ENCODE assay signal across 8 mouse cellular contexts in the genomic region with DNA sequence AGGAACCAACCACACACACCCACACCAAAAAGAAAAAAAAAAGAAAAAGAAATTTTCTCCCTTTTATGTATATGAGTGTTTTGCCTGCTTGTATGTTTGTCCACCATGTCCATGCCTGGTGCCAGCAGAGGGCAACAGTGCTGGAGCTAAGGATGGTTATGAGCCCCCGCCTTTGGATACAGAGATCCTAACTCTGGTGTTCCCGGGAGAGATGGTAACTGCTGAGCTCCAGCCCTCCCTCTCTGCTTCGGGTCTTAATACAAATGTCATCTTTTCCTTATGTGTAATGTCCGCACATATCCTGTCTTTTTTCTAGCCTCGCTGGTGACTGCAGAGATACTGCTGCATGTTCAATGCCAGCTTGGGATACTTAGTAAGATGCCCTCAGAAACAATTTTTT. TPM values are rescaled to one million over a fixed set of nuclear protein-coding genes. Genes with fewer than 3 reads are reported as not detected.
A peak's percentile ranks its signal among the peaks of the same experiment; 100 is the strongest.
DNase-seq lines count a peak whose midpoint lies in the region; ATAC-seq lines count a peak whose summit lies in the region.

No protein-coding gene starts in this region.

- no peak overlapping the region for H3K9ac ChIP-seq in kidney, embryonic 14.5 days (ENCODE audit: low read depth, low read length)
- peak overlapping the region; percentile 52; the same call in 1 of the 2 replicates for H3K9ac ChIP-seq in forebrain, embryonic 16.5 days (replicated peaks; ENCODE audit: low read depth, low read length)
- peak overlapping the region; percentile 63 for H3K9ac ChIP-seq in midbrain, embryonic 16.5 days (ENCODE audit: low read depth, low read length)

- DNase-seq in kidney, adult 11 months = no peak
- peak; percentile 68 to 75 for DNase-seq in cerebellum, adult 18-20 months
- no peak for DNase-seq in thymus, adult 18-20 months
- no peak for DNase-seq in kidney, postnatal 25 days
- no peak for DNase-seq in lung, adult 18-20 months

- peaks cover 8% of the 10 kb centered on the region for H3K27me3 ChIP-seq in kidney, embryonic 14.5 days (ENCODE audit: control insufficient read depth, insufficient read depth, low read length)
- H3K27me3 ChIP-seq in forebrain, embryonic 16.5 days (replicated peaks; ENCODE audit: control insufficient read depth, insufficient read depth, low read length) = peaks cover 2% of the 10 kb centered on the region; the same call in 1 of the 2 replicates
- H3K27me3 ChIP-seq in midbrain, embryonic 16.5 days (ENCODE audit: control insufficient read depth, insufficient read depth, low read depth, low read length) = no peaks in the 10 kb centered on the region

- peak overlapping the region; percentile 69; the same call in 1 of the 2 replicates for H3K27ac ChIP-seq in kidney, embryonic 14.5 days (ENCODE audit: low read depth, low read length)
- peak overlapping the region; percentile 98 for H3K27ac ChIP-seq in forebrain, embryonic 16.5 days (ENCODE audit: low read length)
- H3K27ac ChIP-seq in midbrain, embryonic 16.5 days (ENCODE audit: low read length) = peak overlapping the region; percentile 95

- H3K9me3 ChIP-seq in kidney, embryonic 14.5 days (ENCODE audit: control insufficient read depth, low read length) = no peaks in the 10 kb centered on the region
- no peaks in the 10 kb centered on the region for H3K9me3 ChIP-seq in forebrain, embryonic 16.5 days (ENCODE audit: control insufficient read depth, low read length)
- no peaks in the 10 kb centered on the region for H3K9me3 ChIP-seq in midbrain, embryonic 16.5 days (replicated peaks; ENCODE audit: control insufficient read depth, low read length, poor library complexity, severe bottlenecking)

- 13% methylated on average over 5 of the region's 5 CpGs for WGBS in kidney, embryonic 14.5 days
- 4% methylated on average over 5 of the region's 5 CpGs for WGBS in forebrain, embryonic 16.5 days
- WGBS in midbrain, embryonic 16.5 days = 7% methylated on average over 5 of the region's 5 CpGs

- H3K4me2 ChIP-seq in kidney, embryonic 14.5 days (replicated peaks; ENCODE audit: low read depth, low read length) = peak overlapping the region; percentile 84
- peak overlapping the region; percentile 93 for H3K4me2 ChIP-seq in forebrain, embryonic 16.5 days (ENCODE audit: low read length)
- H3K4me2 ChIP-seq in midbrain, embryonic 16.5 days (ENCODE audit: low read length) = peak overlapping the region; percentile 67

- no peak for ATAC-seq in kidney, embryonic 14.5 days (ENCODE audit: low FRiP score, low TSS enrichment)
- ATAC-seq in forebrain, embryonic 16.5 days = peak; percentile 1; the same call in 1 of the 2 replicates
- peak; percentile 25 for ATAC-seq in midbrain, embryonic 16.5 days

- peak overlapping the region; percentile 52 for H3K4me3 ChIP-seq in kidney, embryonic 14.5 days (ENCODE audit: low read length)
- peak overlapping the region; percentile 67 for H3K4me3 ChIP-seq in forebrain, embryonic 16.5 days (replicated peaks; ENCODE audit: low read length)
- peak overlapping the region; percentile 67 for H3K4me3 ChIP-seq in midbrain, embryonic 16.5 days (ENCODE audit: low read depth, low read length)

- 0 out of 2 replicates have a peak, but pooled peaks cover 4% of the 10 kb centered on the region for H3K36me3 ChIP-seq in kidney, embryonic 14.5 days (ENCODE audit: control insufficient read depth, insufficient read depth, low read length)
- no peaks in the 10 kb centered on the region for H3K36me3 ChIP-seq in forebrain, embryonic 16.5 days (ENCODE audit: control insufficient read depth, insufficient read depth)
- H3K36me3 ChIP-seq in midbrain, embryonic 16.5 days (ENCODE audit: control insufficient read depth, insufficient read depth, low read length) = no peaks in the 10 kb centered on the region

- H3K4me1 ChIP-seq in kidney, embryonic 14.5 days (ENCODE audit: control insufficient read depth, insufficient read depth, low read length) = peaks cover 6% of the 10 kb centered on the region; the same call in 1 of the 2 replicates
- H3K4me1 ChIP-seq in forebrain, embryonic 16.5 days (replicated peaks; ENCODE audit: control insufficient read depth, insufficient read depth, low read length) = peaks cover 32% of the 10 kb centered on the region
- peaks cover 29% of the 10 kb centered on the region for H3K4me1 ChIP-seq in midbrain, embryonic 16.5 days (ENCODE audit: control insufficient read depth, insufficient read depth, low read length)

RNA-seq across cellular contexts. Expression of gene Mypop, which starts 1.1 kb away (rescaled TPM):
- polyA plus RNA-seq in kidney, embryonic 14.5 days (2014; fragmentation: Nextera tagmentation; extraction: Ambion mirVana) = 3.9 and 4.9 TPM in 2 replicates
- polyA plus RNA-seq in forebrain, embryonic 16.5 days (2015; fragmentation: Nextera tagmentation; extraction: Ambion mirVana) = 3.1 and 3.6 TPM in 2 replicates
- 3.9 and 5.1 TPM in 2 replicates for polyA plus RNA-seq in midbrain, embryonic 16.5 days (2015; fragmentation: Nextera tagmentation; extraction: Ambion mirVana)

RNA-seq across cellular contexts. Expression of gene Nanos2, which starts 2.8 kb away (rescaled TPM):
- polyA plus RNA-seq in kidney, embryonic 14.5 days (2014; fragmentation: Nextera tagmentation; extraction: Ambion mirVana) = not detected in 2 replicates
- polyA plus RNA-seq in forebrain, embryonic 16.5 days (2015; fragmentation: Nextera tagmentation; extraction: Ambion mirVana) = 0.46 and 0.91 TPM in 2 replicates
- 0.52 and 0.79 TPM in 2 replicates for polyA plus RNA-seq in midbrain, embryonic 16.5 days (2015; fragmentation: Nextera tagmentation; extraction: Ambion mirVana)

RNA-seq across cellular contexts. Expression of gene Irf2bp1, which starts 13.8 kb away (rescaled TPM):
- polyA plus RNA-seq in kidney, embryonic 14.5 days (2014; fragmentation: Nextera tagmentation; extraction: Ambion mirVana) = 28.6 and 30.3 TPM in 2 replicates
- 28.0 and 30.4 TPM in 2 replicates for polyA plus RNA-seq in forebrain, embryonic 16.5 days (2015; fragmentation: Nextera tagmentation; extraction: Ambion mirVana)
- 26.0 and 26.7 TPM in 2 replicates for polyA plus RNA-seq in midbrain, embryonic 16.5 days (2015; fragmentation: Nextera tagmentation; extraction: Ambion mirVana)

RNA-seq across cellular contexts. Expression of gene Foxa3, which starts 33.3 kb away (rescaled TPM):
- polyA plus RNA-seq in kidney, embryonic 14.5 days (2014; fragmentation: Nextera tagmentation; extraction: Ambion mirVana) = not detected in 2 replicates
- polyA plus RNA-seq in forebrain, embryonic 16.5 days (2015; fragmentation: Nextera tagmentation; extraction: Ambion mirVana) = not detected in 2 replicates
- not detected in 2 replicates for polyA plus RNA-seq in midbrain, embryonic 16.5 days (2015; fragmentation: Nextera tagmentation; extraction: Ambion mirVana)

RNA-seq across cellular contexts. Expression of gene Sympk, which starts 34.2 kb away (rescaled TPM):
- polyA plus RNA-seq in kidney, embryonic 14.5 days (2014; fragmentation: Nextera tagmentation; extraction: Ambion mirVana) = 26.7 and 39.4 TPM in 2 replicates
- 34.4 and 34.7 TPM in 2 replicates for polyA plus RNA-seq in forebrain, embryonic 16.5 days (2015; fragmentation: Nextera tagmentation; extraction: Ambion mirVana)
- polyA plus RNA-seq in midbrain, embryonic 16.5 days (2015; fragmentation: Nextera tagmentation; extraction: Ambion mirVana) = 25.6 and 28.7 TPM in 2 replicates

Comparison
In these comparisons a context has a peak if more than half of its experiments do, and no peak if none do; other contexts are left out.
1. DNase-seq: peak in cerebellum, adult 18-20 months (2 of 2); none in kidney, adult 11 months (single experiment), thymus, adult 18-20 months (0 of 2), kidney, postnatal 25 days (0 of 2) and lung, adult 18-20 months (0 of 2).
2. Peak in every context shown above with its lines, with median percentiles within 50 percentile points of each other: H3K27ac ChIP-seq, H3K4me2 ChIP-seq and H3K4me3 ChIP-seq.